Mouse (Mus musculus) kidney, embryonic 16.5 days (tissue): ENCODE measurements around the gene Rfx1. TPM values are rescaled to one million over a fixed set of nuclear protein-coding genes. Genes with fewer than 3 reads are reported as not detected.

Experiments
- ATAC-seq: fragments of 200-750 bp; cut with Nextera tagmentation; 2 replicates; pipeline ENCODE4 v1.8.0; 2017; ENCODE audit warnings: moderate TSS enrichment; ENCODE audit not compliant: low FRiP score, low TSS enrichment
- H3K27ac ChIP-seq: fragments of 300-500 bp; sonication (generic); 2 replicates; pipeline ENCODE4 v1.5.1; 2014; ENCODE audit warnings: low read length
- H3K27me3 ChIP-seq: fragments of 300-500 bp; sonication (generic); 2 replicates; pipeline ENCODE4 v1.6.1; 2014; ENCODE audit warnings: low read length, control low read depth, mixed read lengths; ENCODE audit not compliant: insufficient read depth
- H3K36me3 ChIP-seq: fragments of 300-500 bp; sonication (generic); 2 replicates; pipeline ENCODE4 v1.6.1; 2014; ENCODE audit warnings: low read length, control low read depth, mixed read lengths; ENCODE audit not compliant: insufficient read depth
- H3K4me1 ChIP-seq: fragments of 300-500 bp; sonication (generic); 2 replicates; pipeline ENCODE4 v1.6.1; 2014; ENCODE audit warnings: low read length, control low read depth, mixed read lengths; ENCODE audit not compliant: insufficient read depth
- H3K4me2 ChIP-seq: fragments of 300-500 bp; sonication (generic); replicated peaks from 2 replicates; pipeline ENCODE4 v1.6.1; 2014; ENCODE audit warnings: low read depth, low read length
- H3K4me3 ChIP-seq: fragments of 300-500 bp; sonication (generic); 2 replicates; pipeline ENCODE4 v1.5.1; 2014; ENCODE audit warnings: mild to moderate bottlenecking, low read length
- H3K9ac ChIP-seq: fragments of 300-500 bp; sonication (generic); replicated peaks from 2 replicates; pipeline ENCODE4 v1.6.1; 2014; ENCODE audit warnings: low read length
- H3K9me3 ChIP-seq: fragments of 300-500 bp; sonication (generic); 2 replicates; pipeline ENCODE4 v1.6.1; 2016; ENCODE audit warnings: low read length, control low read depth
- WGBS: fragments of 180-500 bp; shearing (Covaris S2); extraction: QIAGEN DNeasy Blood & Tissue Kit; methylation state at CpG from one replicate; pipeline ENCODE4 v1.1.7; 2014; 5-methylcytosine and 5-hydroxymethylcytosine counted together
- polyA plus RNA-seq: library from polyadenylated mRNA; unstranded; fragments of >200 nt; fragmentation: Nextera tagmentation; extraction: Ambion mirVana; gene quantifications from 2 replicates; pipeline ENCODE4 v1.2.1, GENCODE M21; 2015

Gene Rfx1
- polyA plus RNA-seq, 1 experiment from 2014 or later: 10.5 TPM

DNA sequence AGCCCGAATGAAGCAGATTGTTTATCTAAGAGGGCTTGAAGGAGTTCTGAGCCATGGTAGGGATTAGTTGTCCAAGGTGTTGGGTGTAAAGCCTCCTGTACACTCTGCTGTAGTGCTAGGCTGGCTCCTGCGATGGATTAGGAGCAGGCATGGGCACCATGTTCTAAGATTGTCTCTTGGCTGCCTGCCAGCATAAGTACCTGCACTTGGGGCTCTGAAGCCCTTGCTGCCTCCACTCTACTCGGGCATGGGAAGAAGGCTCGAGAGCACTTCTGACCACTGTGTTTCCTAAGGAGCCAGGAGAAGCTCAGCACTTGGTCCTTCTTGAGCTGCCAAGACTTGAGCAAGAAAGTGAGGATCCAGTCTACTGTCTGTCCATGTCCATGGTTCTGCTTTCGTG is 12.6 kb downstream of the Rfx1 start:
- Histone ChIP-seq H3K36me3 (peaks cover 43% of the 10 kb centered on the region), H3K27ac (no peak overlapping the region)
- ATAC-seq: no peak

DNA sequence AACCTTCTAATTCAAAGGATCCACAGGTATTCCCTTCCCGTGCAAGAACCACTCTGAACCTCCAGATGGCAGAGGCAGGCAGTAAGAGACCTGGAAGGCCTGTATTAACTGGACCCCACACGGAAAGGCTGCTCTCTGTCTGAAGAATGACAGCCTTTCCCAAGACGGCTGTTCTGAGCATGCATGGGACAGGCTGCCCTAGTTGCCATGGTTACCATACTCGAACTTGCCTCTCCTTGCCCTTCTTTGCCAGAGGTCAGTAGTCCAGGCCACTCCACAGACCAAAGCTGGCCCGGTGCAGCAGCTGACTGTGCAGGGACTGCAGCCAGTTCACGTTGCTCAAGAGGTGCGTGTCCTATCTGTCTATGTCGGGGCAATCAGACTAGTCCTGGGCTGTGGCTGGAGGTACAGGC is 17.2 kb downstream of the Rfx1 start:
- H3K9me3 ChIP-seq: no peaks in the 10 kb centered on the region
- ATAC-seq: peak; percentile 47
- no peak overlapping the region for H3K4me2 ChIP-seq
- peak overlapping the region; percentile 46; the same call in 1 of the 2 replicates for H3K9ac ChIP-seq
- H3K36me3 ChIP-seq: peaks cover 70% of the 10 kb centered on the region
- H3K4me1 ChIP-seq: peaks cover 4% of the 10 kb centered on the region; the same call in 1 of the 2 replicates
- H3K27me3 ChIP-seq: no peaks in the 10 kb centered on the region
- no peak overlapping the region for H3K4me3 ChIP-seq
- 39% methylated on average over 8 of the region's 8 CpGs for WGBS
- no peak overlapping the region for H3K27ac ChIP-seq

More for the DNA sequence above, 12.6 kb downstream of the Rfx1 start:
- Histone ChIP-seq H3K4me3 (no peak overlapping the region), H3K9me3 (no peaks in the 10 kb centered on the region), H3K4me1 (peaks cover 3% of the 10 kb centered on the region; the same call in 1 of the 2 replicates), H3K4me2 (no peak overlapping the region), H3K27me3 (no peaks in the 10 kb centered on the region), H3K9ac (no peak overlapping the region)
- WGBS: 83% methylated on average over 5 of the region's 5 CpGs

DNA sequence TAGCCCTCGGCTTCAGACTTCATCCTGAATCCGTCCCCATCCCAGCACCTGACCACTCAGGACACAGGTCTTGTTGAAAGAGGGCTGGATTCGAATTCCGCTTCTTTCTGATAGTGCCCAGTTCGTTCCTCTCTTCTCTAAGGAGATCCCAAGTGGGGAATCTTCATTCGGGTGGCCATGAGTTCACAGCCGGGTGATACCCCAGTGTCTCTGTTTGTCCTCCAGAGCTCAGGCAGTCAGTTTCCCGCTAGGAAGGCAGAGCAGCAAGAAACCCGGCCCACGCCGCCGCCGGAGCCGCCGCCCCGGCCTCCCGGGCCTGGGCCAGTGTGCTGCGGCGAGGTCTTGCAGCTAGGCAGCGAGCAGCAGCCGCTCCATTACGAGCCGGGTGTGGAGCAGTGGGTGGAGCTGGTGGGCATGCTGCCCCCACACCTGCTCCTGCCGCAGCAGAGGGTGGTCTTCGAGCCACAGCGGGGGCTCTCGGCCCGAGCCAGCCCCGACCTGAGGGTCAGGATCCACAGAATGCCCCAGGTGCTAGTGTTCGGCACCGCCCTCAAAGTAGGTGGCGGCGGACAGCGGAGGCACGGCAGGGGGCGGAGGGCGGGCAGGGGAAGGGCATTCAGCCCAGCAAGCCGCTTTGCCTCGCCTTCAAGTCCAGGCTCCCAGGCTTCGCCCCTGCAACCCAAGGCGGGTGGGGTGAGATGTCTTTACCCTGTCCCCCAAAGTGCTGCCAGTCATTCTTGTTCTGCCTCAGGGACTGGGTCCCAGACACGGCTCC is 17.9 kb downstream of the Rfx1 start:
- Histone ChIP-seq H3K4me2 (peak overlapping the region; percentile 21; the same call in 1 of the 2 replicates), H3K4me1 (peaks cover 4% of the 10 kb centered on the region; the same call in 1 of the 2 replicates), H3K27me3 (no peaks in the 10 kb centered on the region), H3K9ac (no peak overlapping the region), H3K36me3 (peaks cover 77% of the 10 kb centered on the region), H3K27ac (no peak overlapping the region), H3K4me3 (no peak overlapping the region), H3K9me3 (no peaks in the 10 kb centered on the region)
- no peak for ATAC-seq
- WGBS: 55% methylated on average over 42 of the region's 42 CpGs

DNA sequence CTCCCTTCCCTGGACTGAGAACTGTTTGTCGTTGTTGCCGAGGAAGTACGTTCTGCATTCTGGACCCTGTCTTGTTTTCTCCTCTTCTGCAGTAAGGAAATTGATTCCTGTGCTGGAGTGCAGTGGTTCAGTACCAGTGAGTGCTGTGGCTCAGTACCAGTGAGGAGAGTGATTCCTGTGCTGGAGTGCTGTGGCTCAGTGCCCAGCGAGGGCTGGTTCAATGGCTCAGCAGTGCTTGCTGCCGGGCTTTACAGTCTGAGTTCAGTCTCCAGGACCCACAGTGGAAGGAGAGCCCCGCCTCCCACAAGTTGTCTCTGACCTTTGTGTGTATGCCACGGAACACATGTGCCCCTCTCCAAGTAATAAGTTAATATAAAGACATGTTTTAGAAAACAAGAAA is 20.5 kb downstream of the Rfx1 start:
- Histone ChIP-seq H3K36me3 (peaks cover 66% of the 10 kb centered on the region), H3K27me3 (no peaks in the 10 kb centered on the region), H3K9me3 (no peaks in the 10 kb centered on the region), H3K27ac (no peak overlapping the region), H3K4me1 (peaks cover 4% of the 10 kb centered on the region; the same call in 1 of the 2 replicates), H3K4me3 (no peak overlapping the region), H3K4me2 (no peak overlapping the region), H3K9ac (no peak overlapping the region)
- ATAC-seq: no peak
- 79% methylated on average over 7 of the region's 7 CpGs for WGBS

DNA sequence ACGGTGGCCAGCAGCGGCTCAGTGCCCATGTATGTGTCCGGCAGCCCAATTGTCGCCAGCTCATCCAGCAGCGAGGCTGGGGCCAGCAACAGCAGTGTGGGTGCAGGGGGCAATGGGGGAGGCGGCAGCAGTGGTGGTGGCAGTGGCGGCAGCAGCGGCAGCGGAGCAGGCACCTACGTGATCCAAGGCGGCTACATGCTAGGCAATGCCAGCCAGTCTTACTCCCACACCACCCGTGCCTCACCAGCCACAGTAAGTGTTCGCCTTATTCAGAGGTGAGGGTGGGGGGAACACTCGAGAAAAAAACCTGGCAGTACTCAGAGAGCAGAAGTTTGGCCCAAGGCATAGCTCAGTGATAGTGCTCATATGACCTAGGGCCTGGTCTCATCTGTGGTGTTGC is 21.2 kb downstream of the Rfx1 start:
- no peak overlapping the region for H3K4me3 ChIP-seq
- peaks cover 63% of the 10 kb centered on the region for H3K36me3 ChIP-seq
- H3K27me3 ChIP-seq: no peaks in the 10 kb centered on the region
- WGBS: 89% methylated on average over 14 of the region's 14 CpGs
- no peak overlapping the region for H3K9ac ChIP-seq
- no peak for ATAC-seq
- peaks cover 4% of the 10 kb centered on the region; the same call in 1 of the 2 replicates for H3K4me1 ChIP-seq
- H3K4me2 ChIP-seq: no peak overlapping the region
- H3K9me3 ChIP-seq: no peaks in the 10 kb centered on the region
- H3K27ac ChIP-seq: no peak overlapping the region

DNA sequence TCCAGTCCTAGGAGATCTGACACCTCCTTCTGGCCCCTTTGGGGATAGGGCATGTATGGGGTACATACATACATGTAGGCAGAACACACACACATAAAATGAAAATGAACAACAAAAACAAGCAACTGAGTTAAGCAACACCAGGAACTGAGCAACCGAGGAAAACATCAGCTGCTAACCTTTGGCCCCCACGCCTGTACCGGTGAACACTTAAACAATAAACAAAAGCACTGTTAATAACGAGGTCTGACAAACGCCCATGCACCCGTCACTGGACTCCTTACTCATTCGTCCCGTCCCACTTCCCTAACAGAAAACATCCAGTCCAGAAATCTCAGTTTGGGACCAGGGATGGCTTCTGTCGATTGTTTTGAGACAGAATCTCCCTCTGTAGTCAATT is 22.6 kb downstream of the Rfx1 start:
- Histone ChIP-seq H3K4me3 (no peak overlapping the region), H3K4me1 (peaks cover 4% of the 10 kb centered on the region; the same call in 1 of the 2 replicates), H3K9me3 (no peaks in the 10 kb centered on the region), H3K4me2 (no peak overlapping the region), H3K27me3 (no peaks in the 10 kb centered on the region), H3K9ac (no peak overlapping the region), H3K27ac (no peak overlapping the region), H3K36me3 (peaks cover 56% of the 10 kb centered on the region)
- ATAC-seq: no peak
- 75% methylated on average over 9 of the region's 9 CpGs for WGBS

DNA sequence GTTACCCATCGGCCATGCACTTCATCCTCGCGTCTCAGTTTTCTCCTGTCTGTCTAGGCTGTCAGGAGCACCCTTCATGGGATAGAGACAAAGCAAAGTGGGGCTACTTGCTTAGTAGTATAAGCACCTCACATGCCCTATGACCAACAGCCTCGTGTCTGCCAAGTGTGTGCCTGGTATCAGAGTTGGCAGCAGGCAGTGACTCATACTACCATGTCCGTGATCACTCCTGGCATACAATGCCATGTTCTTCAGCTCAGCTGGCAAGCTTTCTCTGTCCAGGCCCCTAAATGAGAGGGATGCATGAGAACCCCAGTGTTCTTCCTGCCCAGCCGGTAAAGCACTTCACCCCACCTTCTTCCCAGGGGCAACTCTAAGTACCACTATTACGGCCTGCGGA is 24.0 kb downstream of the Rfx1 start:
- Histone ChIP-seq H3K9me3 (no peaks in the 10 kb centered on the region), H3K4me2 (no peak overlapping the region), H3K4me3 (no peak overlapping the region), H3K27me3 (no peaks in the 10 kb centered on the region), H3K27ac (no peak overlapping the region), H3K4me1 (no peaks in the 10 kb centered on the region), H3K9ac (no peak overlapping the region), H3K36me3 (peaks cover 63% of the 10 kb centered on the region)
- ATAC-seq: no peak
- 90% methylated on average over 8 of the region's 8 CpGs for WGBS

DNA sequence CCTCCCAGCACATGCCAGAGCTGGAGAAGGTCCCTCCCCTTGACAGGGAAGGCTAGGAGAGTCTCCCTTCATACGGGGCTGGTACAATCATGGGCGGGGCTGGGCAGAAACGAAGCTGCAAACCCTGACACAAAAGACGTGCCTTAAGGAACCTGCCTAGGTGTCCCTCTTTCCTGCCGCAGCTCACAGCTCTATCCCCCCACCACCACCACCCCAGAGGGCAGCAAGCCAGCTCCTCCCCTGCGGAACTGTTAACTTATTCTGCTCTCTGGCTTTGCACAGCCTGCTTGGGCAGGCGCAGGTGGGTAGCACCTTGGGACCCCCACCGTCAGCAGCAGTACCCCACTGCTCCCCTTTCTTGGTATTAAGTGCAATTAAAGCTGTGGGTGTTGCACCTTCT is 29.4 kb downstream of the Rfx1 start:
- no peak overlapping the region for H3K4me2 ChIP-seq
- no peaks in the 10 kb centered on the region for H3K27me3 ChIP-seq
- H3K9me3 ChIP-seq: no peaks in the 10 kb centered on the region
- H3K36me3 ChIP-seq: peaks cover 57% of the 10 kb centered on the region
- 71% methylated on average over 8 of the region's 8 CpGs for WGBS
- no peak overlapping the region for H3K4me3 ChIP-seq
- no peak overlapping the region for H3K9ac ChIP-seq
- H3K27ac ChIP-seq: no peak overlapping the region
- no peak for ATAC-seq
- H3K4me1 ChIP-seq: no peaks in the 10 kb centered on the region

DNA sequence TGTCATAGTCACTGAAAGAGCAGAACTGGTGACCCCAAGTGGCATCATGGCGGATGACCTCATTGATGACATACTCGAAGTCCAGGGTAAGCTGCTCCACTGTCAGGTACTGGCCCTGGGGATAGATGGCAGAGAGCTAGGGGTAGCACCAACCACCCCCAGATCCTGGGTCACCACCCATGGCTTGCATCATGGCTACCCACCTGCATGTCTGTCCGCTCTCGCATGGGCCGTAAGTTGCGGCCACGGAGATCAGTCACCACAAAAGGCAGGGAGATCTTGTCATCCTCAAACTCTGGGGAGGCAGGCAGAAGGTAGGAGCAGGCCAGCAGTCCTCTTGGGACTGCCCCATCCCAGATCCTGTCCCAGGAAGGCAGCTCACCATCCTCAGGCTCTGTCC is 31.7 kb downstream of the Rfx1 start:
- no peak for ATAC-seq
- Histone ChIP-seq H3K36me3 (peaks cover 55% of the 10 kb centered on the region), H3K9me3 (no peaks in the 10 kb centered on the region), H3K27ac (no peak overlapping the region), H3K9ac (no peak overlapping the region), H3K4me1 (peaks cover 7% of the 10 kb centered on the region), H3K4me3 (no peak overlapping the region), H3K27me3 (no peaks in the 10 kb centered on the region), H3K4me2 (no peak overlapping the region)
- WGBS: 91% methylated on average over 7 of the region's 7 CpGs

DNA sequence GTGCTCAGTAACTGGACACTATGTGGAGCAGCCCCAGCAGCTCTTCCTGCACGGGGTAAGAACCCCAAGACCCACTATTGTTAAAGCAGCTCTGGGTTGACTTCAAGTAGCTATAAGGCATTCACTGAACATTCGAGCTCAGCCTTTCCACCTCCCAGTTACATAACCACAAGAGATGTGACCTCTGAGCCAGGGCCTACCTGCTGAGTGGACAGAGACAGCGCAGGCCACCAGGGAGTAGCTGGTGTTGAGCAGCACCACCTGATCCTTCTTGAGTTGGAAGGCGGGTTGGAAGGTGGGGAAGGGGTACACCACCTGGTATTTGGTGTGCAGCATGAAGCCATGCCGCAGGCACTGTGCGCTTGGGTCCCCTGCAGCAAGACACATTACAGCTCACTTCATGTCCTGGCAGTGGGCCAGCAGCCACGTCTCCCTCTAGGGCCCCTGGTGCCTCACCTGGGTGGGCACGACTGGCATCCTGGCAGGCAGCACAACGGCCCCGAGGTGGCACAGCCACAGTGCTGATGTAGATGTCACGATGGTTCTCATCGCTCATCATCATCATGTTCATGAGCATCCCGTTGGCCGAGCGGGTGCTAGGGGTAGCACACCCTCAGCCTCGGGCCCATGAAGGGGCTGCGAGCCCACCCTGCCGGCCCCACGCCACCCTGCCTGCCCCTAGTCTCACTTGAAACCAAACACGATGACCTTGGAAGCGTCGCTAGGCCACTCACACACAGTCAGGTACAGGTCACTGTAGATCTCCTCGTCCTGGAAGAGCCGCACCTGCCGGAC is 35.0 kb downstream of the Rfx1 start:
- H3K27me3 ChIP-seq: no peaks in the 10 kb centered on the region
- no peak overlapping the region for H3K4me2 ChIP-seq
- H3K27ac ChIP-seq: no peak overlapping the region
- H3K9ac ChIP-seq: no peak overlapping the region
- no peak for ATAC-seq
- H3K4me1 ChIP-seq: peaks cover 18% of the 10 kb centered on the region
- H3K36me3 ChIP-seq: peaks cover 32% of the 10 kb centered on the region
- H3K9me3 ChIP-seq: no peaks in the 10 kb centered on the region
- WGBS: 87% methylated on average over 25 of the region's 25 CpGs
- H3K4me3 ChIP-seq: no peak overlapping the region
